Mouse (Mus musculus) thymus, postnatal 14 days (tissue): ENCODE results near the gene Adgrg6.

Source experiments
- DNase-seq: peaks from one replicate; pipeline ENCODE4 v3.0.0; 2021

The Adgrg6 gene

GRCm38 (mm10) chr10:14482483-14482882 lies 63.0 kb downstream of the Adgrg6 start:
- no peak for DNase-seq

- no peak for DNase-seq
Observed at GRCm38 (mm10) chr10:14480928-14481327, 64.5 kb downstream of the Adgrg6 start.

GRCm38 (mm10) chr10:14476393-14476792 lies 69.1 kb downstream of the Adgrg6 start:
- no peak for DNase-seq

GRCm38 (mm10) chr10:14475641-14476040 lies 69.8 kb downstream of the Adgrg6 start:
- DNase-seq: no peak

GRCm38 (mm10) chr10:14474541-14475305 lies 70.7 kb downstream of the Adgrg6 start:
- DNase-seq: no peak

- no peak for DNase-seq
Observed at GRCm38 (mm10) chr10:14471039-14471550, 74.4 kb downstream of the Adgrg6 start.

GRCm38 (mm10) chr10:14468623-14469022 lies 76.8 kb downstream of the Adgrg6 start:
- DNase-seq: no peak

- no peak for DNase-seq
Observed at GRCm38 (mm10) chr10:14463796-14464511, 81.5 kb downstream of the Adgrg6 start.

- DNase-seq: no peak
Observed at GRCm38 (mm10) chr10:14460933-14461514, 84.4 kb downstream of the Adgrg6 start.

GRCm38 (mm10) chr10:14460252-14460932 lies 85.1 kb downstream of the Adgrg6 start:
- DNase-seq: no peak

GRCm38 (mm10) chr10:14459819-14460218 lies 85.6 kb downstream of the Adgrg6 start:
- DNase-seq: no peak

GRCm38 (mm10) chr10:14459330-14459729 lies 86.1 kb downstream of the Adgrg6 start:
- DNase-seq: no peak

GRCm38 (mm10) chr10:14454481-14454880 lies 91.0 kb downstream of the Adgrg6 start:
- no peak for DNase-seq

- no peak for DNase-seq
Observed at GRCm38 (mm10) chr10:14451811-14452210, 93.6 kb downstream of the Adgrg6 start.

GRCm38 (mm10) chr10:14450073-14450472 lies 95.4 kb downstream of the Adgrg6 start:
- peak; percentile 48 for DNase-seq

GRCm38 (mm10) chr10:14445590-14446291 lies 99.7 kb downstream of the Adgrg6 start:
- DNase-seq: no peak

- no peak for DNase-seq
Observed at GRCm38 (mm10) chr10:14440860-14441579, 104.4 kb downstream of the Adgrg6 start.

GRCm38 (mm10) chr10:14404070-14404469 lies 141.4 kb downstream of the Adgrg6 start:
- DNase-seq: peak; percentile 15

GRCm38 (mm10) chr10:14401744-14402143 lies 143.7 kb downstream of the Adgrg6 start:
- DNase-seq: no peak

GRCm38 (mm10) chr10:14391025-14391639 lies 154.3 kb downstream of the Adgrg6 start:
- peak; percentile 72 for DNase-seq

GRCm38 (mm10) chr10:14385574-14385973 lies 159.9 kb downstream of the Adgrg6 start:
- no peak for DNase-seq
